Mouse (Mus musculus) adrenal gland, adult 8-10 months (tissue): ENCODE measurements at regions not wholly inside any gene's neighbourhood (a gene's known extent, or its start where the extent isn't known, plus 50 kb on each side); places are given as distances from the start of the nearest gene placed in this dataset.

Source experiments
- DNase-seq: peaks from one replicate; pipeline ENCODE4 v3.0.0; 2022

DNA sequence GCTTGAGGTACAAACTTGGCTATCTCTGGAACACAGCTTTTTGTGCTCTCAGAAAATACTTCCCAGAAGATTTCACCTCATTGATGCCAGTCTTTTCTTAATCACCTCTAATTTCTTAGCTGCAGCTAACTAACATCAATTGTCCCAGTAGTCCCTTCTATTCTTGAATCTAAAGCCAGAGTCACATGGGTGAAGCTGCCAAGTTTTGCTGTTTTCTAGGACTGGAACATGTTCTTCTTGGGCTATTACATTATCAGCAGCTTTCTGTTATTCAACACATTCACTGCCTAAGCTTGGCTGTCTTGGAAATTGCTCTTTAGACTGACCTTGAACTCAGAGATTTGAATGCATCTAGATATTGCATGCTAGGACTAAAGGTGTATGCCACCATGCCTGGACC is 583.9 kb downstream of the Cetn3 start:
- DNase-seq = no peak

DNA sequence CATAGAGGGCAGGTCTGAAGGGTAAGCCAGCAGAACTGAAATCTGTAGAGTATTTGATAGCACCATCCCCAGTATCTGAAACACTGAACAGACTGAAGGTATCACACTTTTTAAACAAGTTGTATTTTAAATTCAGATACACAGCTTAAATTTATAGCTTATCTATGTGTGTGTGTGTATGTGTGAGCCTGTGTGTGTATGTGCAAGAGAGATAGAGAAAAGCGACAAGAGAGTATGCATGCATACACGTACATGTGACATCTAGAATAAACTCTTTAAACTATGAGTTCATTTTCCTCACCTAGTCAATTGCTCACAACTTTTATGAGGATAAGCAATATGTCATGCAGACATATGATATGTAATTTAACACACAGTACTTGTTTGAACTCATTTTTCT is 588.7 kb downstream of the Cetn3 start:
- no peak for DNase-seq

DNA sequence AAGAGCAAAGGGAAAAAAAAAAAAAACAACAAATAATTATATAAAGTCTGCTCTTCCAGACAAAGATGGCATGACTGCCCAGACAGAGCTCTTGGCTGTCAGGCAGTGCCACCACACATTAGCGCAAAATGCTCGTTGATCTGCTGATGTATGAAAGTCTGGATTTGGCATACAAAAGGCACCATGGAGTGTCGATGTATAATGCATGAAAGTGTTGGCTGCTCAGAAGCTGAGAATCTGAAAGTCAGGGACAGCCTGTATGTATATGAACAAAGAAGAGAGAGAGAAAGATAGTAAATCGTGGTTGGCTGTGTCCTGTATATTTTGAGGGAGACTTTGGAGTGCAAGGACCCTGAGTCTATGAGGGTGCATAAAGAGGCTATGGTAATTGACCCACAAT is 589.7 kb downstream of the Cetn3 start:
- no peak for DNase-seq

DNA sequence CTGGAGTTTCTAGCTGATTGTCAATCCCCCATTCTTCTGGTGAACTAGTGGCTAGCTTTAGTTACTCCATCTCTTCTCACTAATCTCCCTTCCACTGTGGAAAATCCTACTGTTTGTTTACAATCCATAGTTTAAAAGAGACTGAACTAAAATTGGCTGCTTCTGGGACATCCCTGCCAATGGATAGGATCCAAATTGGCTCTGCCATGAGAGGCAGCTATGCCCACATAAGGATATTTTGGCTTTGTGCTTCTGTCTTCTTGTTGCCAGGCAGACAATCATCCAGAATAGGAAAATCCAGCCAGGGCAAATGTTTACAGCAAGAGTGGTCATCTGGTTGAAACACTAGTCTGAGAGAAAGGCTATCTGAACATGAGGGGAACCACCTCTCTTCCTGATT is 610.0 kb downstream of the Cetn3 start:
- no peak for DNase-seq

DNA sequence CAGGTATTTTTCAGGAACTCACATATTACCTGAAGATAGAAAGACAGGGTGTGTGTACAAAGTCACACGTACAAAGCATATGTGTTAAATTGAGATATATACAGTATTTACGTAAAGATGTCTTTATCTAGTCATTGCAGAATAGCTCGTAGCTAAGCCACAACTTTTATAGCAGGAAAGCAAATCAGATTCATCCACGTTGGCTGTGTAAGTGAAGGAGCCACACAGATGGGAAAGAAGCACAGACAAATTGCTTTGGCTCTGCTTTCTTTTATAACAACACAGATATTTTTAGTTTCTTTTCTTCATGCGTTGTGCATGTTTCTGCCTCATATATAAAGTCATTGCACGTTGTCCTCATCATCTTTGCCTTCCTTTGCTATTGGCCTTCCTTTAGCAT is 610.6 kb downstream of the Cetn3 start:
- DNase-seq = no peak

DNA sequence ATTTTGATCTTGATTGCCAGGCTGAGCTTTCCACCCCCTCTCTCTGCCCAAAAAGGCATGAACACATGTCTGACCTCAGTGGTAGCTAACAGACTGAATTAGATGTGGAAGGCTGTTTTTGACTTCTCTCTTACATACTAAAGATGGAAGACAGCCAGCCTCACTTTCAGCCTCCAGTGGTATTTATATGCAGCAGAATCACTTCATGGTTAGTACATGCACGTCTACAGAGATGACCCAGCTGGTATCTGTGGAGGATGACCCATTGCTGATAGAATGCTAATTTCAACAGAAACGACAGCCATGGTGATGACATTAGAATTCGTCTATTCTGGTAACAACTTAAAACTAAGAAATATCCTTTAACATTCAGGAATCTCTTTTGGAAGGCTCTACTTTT is 630.8 kb downstream of the Cetn3 start:
- no peak for DNase-seq

DNA sequence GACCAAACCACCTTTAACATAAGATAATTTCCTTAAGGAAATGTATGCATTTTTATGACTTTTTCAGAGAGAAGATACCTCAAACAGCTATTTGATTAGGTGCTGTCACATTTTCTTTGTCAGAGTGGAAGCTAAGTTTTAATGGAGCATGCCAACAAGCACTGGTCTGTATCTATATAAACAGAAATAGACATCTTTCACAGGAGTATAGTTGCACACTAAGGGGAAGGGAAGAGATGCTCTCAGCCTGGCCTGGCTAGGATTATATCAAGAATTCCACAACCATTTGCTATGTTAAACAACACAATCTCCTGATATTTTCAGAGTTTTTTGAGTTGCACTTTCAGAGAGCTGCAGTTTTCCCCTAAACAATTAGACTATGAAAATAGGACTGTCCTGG is 638.1 kb downstream of the Cetn3 start:
- DNase-seq = no peak

DNA sequence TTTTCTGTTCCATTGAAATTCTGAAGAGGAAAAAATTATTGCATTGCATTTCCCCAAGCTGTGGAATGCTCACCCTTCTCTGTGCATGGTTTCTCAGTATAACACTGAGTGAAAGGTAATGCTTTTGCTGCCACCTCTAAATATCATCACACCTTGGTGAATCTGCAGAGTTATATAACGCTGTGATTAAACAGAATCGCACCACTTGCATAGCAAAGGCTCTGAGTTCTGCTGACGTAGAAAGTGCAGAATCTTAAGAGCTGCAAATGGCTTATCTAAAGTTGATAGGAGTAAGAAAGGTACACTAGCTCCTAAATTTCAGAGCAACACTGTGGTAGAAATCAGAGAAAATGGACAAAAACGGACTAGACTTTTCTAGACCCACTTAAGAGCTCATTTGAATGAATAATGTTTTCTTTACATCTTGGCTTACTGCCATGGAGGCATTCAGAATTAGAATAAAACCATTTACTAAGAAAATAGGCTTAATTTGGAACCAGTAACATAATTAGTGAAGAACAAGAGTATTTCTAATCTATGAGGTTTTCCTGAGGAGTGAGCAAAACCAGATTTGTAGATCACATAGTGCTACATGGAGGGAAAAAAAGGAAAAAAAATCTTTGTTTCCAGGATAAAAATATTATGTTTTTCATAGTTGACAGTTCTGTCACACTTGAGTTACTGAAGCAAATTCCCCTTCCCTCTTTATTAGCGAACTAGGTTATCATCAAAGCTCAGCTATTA is 641.2 kb downstream of the Cetn3 start:
- DNase-seq = no peak

DNA sequence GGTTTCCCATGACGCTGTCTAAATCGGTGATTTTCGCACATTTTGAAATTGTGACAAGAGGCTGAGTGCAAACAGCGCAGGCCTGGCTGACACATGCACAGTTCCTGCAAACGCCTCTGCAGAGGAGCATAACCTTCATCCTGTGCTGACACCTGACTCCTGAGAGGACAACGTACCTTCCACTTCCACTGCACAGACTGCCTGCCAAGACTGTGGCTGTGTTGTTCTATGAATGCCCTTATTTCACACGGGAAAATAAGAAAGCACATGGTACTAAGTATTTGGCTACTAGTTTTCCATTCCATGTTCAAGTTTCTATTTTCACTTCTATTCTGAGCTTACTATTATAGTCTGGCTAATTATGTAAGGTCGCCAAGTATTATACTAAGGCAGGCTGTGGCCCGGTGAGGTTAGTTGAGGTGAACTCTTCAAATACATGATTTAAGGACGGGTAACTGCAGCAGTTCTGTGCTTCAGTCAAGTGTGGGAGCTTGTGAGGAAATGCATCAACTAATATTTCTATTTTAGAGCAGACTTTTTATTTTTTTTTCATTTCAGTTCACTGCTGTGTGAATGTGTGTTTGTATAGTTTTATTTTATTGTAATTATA is 642.0 kb downstream of the Cetn3 start:
- no peak for DNase-seq

DNA sequence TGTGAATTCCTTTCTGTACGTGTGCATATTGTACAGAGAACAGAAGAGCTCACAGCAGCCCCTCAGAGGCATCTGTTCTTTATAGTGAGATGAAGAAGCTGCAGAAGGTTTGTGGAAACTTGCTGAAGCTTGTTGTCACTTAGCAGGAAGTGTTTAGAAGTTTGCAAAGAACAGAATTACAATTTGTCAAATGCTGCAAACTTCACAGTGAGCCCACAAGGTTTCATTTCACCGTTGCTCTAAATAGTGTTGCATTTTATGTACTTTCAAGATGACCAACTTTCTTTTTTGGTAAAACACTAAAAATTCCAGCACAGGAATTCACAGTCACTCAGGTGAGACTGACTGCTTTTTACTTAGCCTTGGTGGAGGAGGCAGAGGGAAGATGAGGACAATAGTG is 649.5 kb downstream of the Cetn3 start:
- no peak for DNase-seq

DNA sequence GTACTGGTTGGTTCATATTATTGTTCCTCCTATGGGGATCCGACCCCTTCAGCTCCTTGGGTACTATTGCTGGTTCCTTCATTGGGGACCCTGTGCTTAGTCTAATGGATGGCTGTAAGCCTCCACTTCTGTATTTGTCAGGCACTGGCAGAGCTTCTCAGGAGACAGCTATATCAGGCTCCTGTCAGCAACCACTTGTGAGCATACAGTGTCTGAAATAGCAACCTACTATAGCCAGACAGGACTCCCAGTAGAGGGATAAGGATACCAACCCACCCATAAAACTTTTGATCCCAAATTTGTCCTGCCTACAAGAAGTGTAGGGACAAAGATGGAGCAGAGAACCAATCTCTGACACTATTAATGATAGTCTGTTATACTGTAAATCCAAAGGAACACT is 656.4 kb downstream of the Cetn3 start:
- DNase-seq = no peak

DNA sequence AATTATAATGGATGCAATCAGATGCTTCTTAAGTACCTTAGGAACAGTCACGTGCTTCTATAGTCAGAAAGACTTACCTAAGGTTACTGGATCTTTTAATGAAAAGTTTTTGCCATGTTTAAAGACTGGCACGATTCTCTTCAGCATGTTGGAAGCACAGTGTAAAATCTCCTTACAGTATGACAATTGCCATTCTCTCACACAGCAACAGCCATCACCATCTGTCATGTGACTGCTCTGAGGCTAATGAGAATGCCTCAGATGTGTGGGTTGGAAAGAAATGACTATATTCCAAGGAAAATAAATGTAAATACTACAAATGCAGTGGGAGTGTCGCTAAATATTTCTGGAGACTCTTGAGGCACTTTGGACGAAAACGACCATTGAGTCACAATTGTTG is 670.8 kb downstream of the Cetn3 start:
- no peak for DNase-seq

DNA sequence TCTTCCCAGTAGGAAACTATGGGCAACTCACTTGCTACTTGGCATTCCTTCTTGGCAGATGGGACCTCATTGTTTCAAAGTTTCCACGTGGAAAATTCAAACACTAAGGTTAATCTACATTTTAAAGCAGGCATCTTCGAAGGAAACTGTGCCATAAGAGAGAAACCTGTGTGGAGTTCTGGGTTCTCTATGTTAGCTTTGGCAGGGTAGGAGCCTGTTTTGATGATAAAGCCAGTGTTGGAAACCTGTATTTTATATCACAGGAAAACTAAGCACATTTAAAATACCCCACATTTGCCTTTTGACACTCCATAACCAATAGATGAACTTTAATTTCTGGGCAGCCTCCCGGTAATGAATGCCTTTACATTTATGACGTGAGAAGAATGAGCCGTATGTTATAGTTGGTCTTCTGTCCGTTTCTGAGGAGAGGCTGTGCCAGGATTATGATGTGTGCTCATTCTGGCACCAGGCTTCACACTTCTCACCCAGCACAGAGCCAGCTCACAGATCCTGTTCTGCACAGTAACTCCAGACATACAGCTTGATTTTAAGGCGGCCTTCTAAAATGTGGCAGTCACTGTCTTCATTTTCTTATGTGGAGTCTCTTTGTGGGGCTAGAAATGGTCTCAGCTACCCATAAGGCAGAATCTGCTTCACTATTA is 700.5 kb downstream of the Cetn3 start:
- no peak for DNase-seq

DNA sequence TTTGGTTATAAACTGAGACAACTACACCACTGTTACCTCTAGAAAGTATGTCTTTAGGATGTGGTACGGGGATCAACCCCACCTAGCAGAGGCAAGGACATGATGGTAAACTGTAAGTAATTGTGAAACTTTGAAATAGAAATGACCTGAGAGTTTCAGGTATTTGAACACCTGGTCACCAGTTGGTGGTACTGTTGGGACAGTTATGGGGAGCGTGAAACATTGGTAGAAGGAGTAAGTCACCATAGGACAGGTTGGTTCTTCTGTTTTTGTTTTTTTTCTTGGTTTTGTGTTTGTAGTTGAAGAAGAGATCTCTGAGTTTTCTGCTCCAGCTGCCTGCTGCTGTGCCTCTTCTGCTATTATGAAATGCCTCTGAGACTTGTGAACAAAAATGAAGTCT is 713.7 kb downstream of the Cetn3 start:
- no peak for DNase-seq

DNA sequence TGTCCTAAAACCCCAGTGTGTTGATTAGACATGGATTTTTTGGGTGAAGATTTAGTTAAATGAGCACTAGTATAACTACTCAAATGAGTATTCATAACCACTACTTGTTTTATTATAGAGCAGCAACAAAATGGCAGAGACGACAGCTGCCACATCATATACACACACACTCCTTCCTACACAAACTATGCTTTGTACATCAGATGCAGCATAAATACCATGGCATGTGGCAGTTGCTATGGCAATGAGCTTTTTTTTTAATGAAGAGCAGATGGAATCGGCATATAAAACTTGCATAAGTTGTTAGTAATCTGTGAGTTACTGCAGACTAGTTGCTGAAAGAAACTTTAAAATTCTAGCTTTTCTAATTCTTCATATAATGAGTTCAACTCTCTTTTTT is 725.3 kb downstream of the Cetn3 start:
- DNase-seq = no peak

DNA sequence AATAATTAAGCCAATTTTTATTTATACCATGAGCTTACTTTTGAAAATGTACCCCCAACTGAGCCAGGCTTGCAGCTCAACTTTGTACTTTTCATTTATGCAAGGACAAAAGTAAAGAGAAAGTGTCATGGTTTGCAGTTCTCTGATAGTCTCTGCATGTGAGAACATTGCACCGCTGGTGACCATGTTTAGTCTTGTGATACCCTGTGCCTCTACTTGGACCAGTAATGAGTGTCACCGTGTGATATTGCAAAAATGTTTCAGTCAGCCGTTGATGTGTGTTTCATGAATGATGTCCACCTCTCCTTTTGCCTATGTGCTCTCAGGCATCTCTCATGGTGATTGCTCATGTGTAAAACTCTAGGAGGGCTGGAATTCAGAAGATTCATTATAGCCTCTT is 726.6 kb downstream of the Cetn3 start:
- DNase-seq = no peak
